Mouse (Mus musculus): ENCODE measurements around the gene Arl8b.

GRCm38 (mm10) chr6:108759698-108760039, 23.2 kb upstream of the Arl8b start:
- no peak for TF ChIP-seq CTCF (IDR thresholded peaks at IDR 0.05; ENCODE audit: low read depth)
- no peak for TF ChIP-seq EP300 (IDR thresholded peaks at IDR 0.05; ENCODE audit: low read depth)

Measured in heart, postnatal 0 days (tissue).